Mouse (Mus musculus): Measurements from ENCODE around the gene Tmem259.

The Tmem259 gene

DNA sequence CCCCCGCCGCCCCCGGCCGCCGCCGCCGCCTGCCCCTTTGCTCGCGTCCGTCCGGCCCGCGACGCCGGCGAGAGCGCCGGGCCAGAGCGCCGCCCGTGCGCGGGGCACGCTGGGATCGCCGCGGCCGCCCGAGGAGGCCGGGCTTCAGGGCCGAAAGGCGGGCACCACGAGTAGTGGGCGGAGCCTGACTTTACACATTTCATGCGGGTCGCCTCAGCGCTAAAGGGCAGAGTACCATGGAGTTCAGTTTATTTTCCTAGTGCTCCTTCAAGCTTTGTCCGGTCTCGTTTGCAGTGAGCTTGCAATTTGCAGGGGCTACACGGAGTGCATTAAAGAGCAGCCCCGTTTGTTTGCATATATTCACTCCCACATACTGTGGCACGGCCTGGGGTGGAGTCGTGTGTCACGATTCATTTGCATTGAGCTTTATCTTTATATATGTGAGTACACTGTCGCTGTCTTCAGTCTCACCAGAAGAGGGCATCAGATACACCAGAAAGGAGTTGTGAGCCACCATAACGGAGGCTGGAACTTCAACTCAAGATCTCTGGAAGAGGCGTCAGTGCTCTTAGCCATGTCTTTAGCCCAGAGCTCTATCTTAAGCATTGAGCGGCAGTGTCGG lies at the start of gene Tmem259:
Gene Tmem259, minus strand, starts transcription at position 136 of the 622 bp plus-strand sequence.
- DNase-seq (ENCODE audit: low read depth, low spot score): peak; percentile 97

- DNase-seq (ENCODE audit: low read depth, low spot score): peak; percentile 87
Observed at GRCm38 (mm10) chr10:80032799-80033480, 48.8 kb upstream of the Tmem259 start.

- DNase-seq (ENCODE audit: low read depth, low spot score): no peak
Observed at GRCm38 (mm10) chr10:80030736-80031135, 46.6 kb upstream of the Tmem259 start.

- no peak for DNase-seq (ENCODE audit: low read depth, low spot score)
Observed at GRCm38 (mm10) chr10:80030191-80030590, 46.1 kb upstream of the Tmem259 start.

- DNase-seq (ENCODE audit: low read depth, low spot score): no peak
Observed at GRCm38 (mm10) chr10:80028521-80028846, 44.4 kb upstream of the Tmem259 start.

DNA sequence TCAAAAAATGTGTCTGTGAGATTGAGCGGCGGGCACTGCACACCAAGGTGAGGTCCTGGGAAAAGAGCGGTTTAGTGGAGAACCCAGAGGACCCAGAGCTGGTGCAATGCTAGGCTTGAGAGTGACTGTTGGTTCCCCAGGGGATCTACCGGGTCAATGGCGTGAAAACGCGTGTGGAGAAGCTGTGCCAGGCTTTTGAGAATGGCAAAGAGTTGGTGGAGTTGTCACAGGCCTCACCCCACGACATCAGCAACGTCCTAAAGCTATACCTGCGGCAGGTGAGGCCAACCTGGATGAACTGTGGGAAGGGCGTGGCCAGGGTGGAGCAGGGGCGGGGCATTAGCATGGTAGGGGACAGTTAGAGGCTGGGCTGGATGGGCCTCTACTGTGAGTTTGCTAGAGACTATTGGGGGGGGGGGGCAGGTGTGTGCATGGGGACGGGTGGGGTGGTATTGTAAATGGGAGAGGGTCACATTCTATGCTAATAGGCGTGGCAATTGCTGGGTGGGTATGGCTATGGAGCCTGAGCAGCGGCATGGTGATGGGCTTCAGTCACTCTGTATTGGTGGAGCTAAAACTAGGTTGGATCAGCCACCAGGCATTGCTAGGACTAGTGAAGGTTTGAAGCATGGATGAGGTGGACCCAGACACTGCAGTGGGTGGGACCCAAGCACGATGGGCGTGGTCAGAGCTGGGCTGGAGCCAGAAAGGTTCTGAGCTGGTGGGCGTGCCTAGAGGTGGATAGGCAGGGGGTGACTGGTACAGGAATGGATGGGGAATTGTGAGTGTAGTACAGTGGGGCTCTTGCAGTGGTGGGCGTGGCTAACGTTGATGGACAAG lies 43.8 kb upstream of the Tmem259 start:
- DNase-seq (ENCODE audit: low read depth, low spot score): no peak

- DNase-seq (ENCODE audit: low read depth, low spot score): peak; percentile 57
Observed at GRCm38 (mm10) chr10:80025889-80026288, 41.8 kb upstream of the Tmem259 start.

DNA sequence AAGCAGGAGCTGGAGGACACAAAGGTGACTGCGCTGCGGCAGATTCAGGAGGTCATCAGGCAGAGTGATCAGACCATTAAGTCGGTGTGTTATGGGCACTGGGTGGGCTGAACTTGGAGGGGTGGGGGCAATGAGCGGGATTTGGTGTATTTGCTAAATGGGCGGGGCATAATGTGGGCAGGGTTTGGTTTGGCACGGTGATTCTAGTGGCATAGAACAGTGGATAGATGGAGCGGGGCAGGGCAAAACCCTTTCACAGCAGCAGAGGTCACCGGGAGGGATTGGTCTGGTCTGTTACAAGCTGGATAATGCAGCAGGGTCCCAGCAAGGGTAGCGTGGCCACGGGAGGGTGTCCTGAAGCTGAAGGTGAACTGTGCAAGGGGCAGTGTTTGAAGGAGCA lies 41.3 kb upstream of the Tmem259 start:
- DNase-seq (ENCODE audit: low read depth, low spot score): no peak

GRCm38 (mm10) chr10:80025044-80025347 lies 40.9 kb upstream of the Tmem259 start:
- peak; percentile 79 for DNase-seq (ENCODE audit: low read depth, low spot score)

- DNase-seq (ENCODE audit: low read depth, low spot score): peak; percentile 93
Observed at GRCm38 (mm10) chr10:80024229-80025043, 40.3 kb upstream of the Tmem259 start.

DNA sequence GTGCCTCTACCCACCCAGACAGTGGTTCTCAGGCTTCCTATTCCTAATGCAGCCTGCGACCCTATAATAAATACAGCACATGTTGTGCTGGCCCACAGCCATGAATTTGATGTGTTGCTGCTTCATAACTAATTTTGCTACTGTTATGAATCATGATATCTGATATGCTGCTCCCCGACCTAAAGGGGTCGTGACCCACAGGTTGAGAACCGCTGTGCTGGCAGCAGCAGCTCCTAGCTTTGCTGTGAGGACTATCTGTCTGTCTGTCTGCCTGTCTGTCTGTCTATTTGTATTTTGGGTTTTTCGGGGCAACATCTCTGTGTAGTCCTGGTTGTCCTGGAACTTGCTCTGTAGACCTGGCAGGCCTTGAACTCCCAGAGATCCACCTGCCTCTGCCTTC lies 39.6 kb upstream of the Tmem259 start:
- no peak for DNase-seq (ENCODE audit: low read depth, low spot score)

DNA sequence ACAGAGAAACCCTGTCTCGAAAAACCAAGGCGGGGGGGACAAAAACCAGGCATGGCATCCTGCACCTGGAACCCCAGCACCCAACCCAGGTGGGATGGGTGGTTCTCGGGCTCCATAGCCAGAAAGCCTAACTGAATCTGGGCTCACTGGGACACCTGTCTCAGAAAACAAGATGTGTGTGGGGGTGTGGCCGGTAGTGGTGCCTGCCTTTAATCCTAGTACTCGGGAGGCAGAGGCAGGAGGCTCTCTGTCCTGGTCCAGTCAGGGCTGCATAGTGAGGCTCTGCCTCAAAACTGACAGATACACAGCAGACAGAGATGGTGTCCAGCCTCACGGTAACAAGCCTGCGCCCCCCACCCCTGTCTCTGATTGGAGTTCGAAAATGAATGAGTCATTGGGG lies 38.7 kb upstream of the Tmem259 start:
- peak; percentile 48 for DNase-seq (ENCODE audit: low read depth, low spot score)

- no peak for DNase-seq (ENCODE audit: low read depth, low spot score)
Observed at GRCm38 (mm10) chr10:80022164-80022563, 38.0 kb upstream of the Tmem259 start.

DNA sequence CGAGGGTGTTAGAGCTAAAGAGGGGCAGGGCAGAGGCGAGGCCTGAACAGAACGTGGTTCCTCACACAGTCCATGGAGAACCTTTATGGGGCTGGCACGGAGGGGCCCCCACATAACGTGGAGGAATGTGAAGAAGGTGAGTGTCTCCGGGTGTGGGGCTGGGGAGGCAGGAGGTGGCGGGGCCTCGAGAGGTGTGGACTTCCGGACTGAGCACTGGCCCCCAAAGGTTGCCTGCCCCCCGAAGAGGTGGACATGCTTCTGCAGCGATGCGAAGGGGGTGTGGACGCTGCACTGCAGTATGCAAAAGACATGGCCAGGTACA lies 37.2 kb upstream of the Tmem259 start:
- DNase-seq (ENCODE audit: low read depth, low spot score): no peak

DNA sequence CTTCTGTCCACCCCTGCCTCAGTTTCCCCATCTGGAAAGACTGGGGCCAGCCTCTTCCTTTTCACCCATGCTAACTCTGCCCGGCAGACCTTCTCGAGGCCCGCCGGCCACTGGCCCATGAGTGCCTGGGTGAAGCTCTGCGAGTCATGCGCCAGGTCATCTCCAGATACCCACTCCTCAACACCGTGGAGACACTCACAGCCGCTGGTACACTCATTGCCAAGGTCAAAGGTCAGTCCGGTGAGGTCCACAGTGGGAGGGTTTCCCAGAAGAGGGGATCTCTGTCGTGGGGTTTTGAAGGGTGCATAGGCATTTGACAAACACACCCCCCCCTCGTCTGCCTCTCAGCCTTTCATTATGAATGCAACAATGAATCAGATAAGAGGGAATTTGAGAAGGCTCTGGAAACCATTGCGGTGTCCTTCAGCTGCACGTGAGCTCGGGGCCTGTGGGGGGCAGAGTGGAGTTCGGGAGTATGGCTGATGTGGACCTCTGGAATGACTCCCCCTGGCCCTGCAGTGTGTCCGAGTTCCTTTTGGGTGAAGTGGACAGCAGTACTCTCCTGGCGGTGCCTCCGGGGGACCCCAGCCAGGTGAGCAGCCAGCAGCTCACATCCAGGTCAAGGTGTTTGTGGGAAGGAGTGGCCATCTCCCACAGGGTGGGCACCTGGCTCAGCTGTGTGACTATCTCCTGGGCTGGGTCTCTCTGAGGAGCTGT lies 36.6 kb upstream of the Tmem259 start:
- DNase-seq (ENCODE audit: low read depth, low spot score): no peak

DNA sequence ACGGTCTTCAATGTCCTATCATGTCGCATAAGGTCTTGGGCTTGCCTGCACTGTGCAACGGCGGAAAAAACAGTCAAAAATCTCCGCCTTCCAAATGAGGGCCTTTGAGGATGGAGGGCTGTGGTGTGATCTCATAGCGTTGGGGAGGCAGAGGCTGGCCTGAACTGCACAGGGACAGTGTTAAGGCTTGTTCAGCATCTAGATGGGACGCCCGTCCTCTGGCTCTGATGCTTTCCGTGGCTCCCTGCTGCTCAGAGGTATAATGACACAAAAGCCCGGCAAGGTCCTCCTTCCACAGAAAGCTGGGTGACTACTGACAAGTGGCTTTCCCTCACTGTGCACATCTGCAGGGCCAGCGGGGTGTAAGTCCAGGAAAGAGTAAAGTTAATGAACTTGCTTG lies 36.1 kb upstream of the Tmem259 start:
- no peak for DNase-seq (ENCODE audit: low read depth, low spot score)

DNA sequence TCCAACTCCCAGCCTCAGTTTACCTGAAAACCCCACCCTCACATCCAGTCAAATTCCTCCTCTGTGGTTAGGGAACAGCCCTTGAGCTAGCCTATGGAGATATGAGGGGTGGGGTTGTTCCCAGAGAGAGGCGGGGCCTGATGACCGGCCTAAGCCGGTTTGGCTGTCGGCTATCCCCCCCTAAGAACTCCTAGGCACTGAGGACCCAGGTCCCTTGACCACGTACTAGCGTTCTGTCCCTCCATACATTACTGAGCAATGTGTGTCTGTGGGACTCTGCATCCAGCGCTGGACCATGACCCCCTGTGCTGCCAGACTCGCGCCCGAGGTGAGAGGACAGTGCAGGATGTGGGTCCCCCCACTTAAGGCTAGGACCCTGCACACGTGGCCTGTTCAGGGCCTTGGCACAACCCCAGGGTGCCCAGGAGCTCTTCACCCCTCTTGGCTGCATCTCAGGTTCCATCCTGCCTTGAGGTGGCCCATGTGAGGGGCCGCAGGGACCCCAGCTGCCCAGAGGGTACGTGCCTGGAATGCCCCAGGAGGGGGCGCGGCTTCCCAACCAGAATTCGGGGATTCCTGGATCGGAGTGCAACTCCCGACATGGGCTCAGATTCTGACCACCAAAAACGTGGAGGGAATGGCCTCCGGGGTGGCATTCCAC lies 35.5 kb upstream of the Tmem259 start:
- no peak for DNase-seq (ENCODE audit: low read depth, low spot score)

DNA sequence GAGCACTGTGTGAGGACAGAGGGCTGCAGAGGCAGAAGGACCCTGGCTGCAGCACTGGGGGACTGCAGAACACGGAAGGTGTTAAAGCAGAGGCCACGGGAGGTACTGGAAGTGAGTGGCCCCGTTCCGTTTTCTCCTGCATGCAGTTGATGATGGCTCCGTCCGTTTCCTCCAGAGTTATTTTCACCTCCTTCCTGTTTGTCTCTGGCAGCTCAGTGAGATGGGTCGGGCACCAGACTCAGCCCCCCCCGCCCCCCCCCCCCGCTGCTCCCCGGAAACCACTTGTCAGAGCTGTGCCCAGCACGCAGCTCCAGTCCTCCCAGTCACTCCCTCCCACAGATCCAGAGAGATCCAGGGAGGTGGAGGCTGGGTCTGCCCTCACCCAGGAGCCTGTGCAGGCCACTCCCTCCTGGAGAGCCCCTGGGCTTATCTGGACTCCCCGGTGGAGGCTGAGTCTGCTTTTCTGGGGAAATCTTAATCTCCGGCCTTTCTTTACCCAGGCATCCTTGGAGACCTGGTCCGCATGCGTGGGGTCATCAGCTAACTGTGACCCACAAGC lies 34.7 kb upstream of the Tmem259 start:
- no peak for DNase-seq (ENCODE audit: low read depth, low spot score)

DNA sequence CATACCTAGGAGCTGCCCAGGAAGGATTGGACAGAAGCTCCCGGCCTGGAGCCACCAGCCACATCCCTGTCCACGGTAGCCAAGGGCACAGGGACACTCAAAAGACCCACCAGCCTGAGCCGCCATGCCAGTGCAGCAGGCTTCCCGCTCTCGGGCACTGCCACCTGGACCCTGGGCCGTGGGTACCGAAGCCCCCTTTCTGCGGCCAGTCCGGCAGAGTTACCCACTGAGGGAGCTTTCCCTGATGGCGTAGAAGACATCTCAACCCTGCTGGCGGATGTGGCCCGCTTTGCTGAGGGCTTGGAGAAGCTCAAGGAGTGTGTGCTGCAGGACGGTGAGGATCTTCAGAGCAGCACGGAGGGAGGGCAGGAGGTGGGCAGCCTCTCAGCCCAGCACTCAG lies 33.6 kb upstream of the Tmem259 start:
- DNase-seq (ENCODE audit: low read depth, low spot score): no peak

DNA sequence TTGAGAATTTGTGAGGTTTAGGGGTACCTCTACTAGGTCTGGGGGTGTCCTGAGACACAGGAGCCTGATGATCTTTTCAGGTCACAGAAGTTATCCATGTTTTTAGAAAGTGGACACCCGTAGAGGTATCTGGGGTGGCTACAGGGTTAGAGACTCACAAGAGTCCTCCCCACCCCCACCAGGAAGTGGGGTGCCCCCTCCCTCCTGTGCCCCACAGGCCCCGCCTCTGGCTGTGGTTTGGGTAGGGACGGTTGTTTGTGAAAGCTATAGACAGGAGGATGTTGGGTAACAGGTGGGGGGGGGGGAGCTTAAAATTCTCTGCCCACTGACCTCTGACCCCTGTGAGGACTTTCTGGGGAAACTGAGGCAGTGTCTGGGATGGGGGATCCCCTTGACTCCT lies 33.2 kb upstream of the Tmem259 start:
- DNase-seq (ENCODE audit: low read depth, low spot score): peak; percentile 93

DNA sequence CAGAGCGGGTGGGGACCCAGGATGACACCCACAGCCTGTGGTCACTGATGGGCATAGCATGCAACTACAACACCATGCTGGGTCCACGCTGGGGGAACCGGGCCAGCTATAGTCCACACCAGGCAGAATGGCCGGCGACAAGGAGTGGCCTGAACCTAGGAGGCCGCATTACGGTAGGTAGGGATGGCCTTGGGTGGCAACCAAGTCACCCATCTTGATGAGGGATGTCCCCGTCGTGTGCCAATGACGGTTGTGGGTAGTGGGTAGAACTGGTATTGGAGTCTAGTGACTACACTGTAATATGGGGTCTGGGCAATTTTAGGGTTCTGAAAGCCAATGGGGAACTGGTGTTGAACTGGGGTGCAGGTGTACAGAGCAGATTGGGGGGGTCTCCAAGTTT lies 32.8 kb upstream of the Tmem259 start:
- no peak for DNase-seq (ENCODE audit: low read depth, low spot score)

Measured in A20 (cell line).